Mouse (Mus musculus) neutrophil, adult 5-6 weeks (primary cell): ENCODE data around the gene Mosmo. TPM values are rescaled to one million over a fixed set of nuclear protein-coding genes. Genes with fewer than 3 reads are reported as not detected.
A peak's percentile ranks its signal among the peaks of the same experiment; 100 is the strongest.
"Not testable (repeated sequence)": the region's sequence is repeated elsewhere in the genome, so short reads cannot be mapped to it uniquely, and the experiment has no call there.

ENCODE experiments used
- ATAC-seq: fragments of 151-379, 151-347 bp; 2 replicates; pipeline ENCODE4 v1.8.0; 2017; ENCODE audit warnings: mild to moderate bottlenecking, moderate TSS enrichment; ENCODE audit not compliant: insufficient number of reproducible peaks, poor library complexity, low FRiP score, severe bottlenecking; ENCODE audit errors: extremely low read depth
- total RNA-seq: library from RNA; stranded (forward); fragments of 200-1000 nt; gene quantifications from 2 replicates; pipeline ENCODE4 v1.2.3, GENCODE M21; 2017

The Mosmo gene
- total RNA-seq, 1 experiment from 2014 or later = 21.5 TPM

GRCm38 (mm10) chr7:120695196-120695595 lies 17.8 kb downstream of the Mosmo start:
- no peak for ATAC-seq

- no peak for ATAC-seq
These were observed 18.2 kb downstream of the Mosmo start for GRCm38 (mm10) chr7:120695641-120696040.

GRCm38 (mm10) chr7:120696331-120696730 lies 18.9 kb downstream of the Mosmo start:
- no peak for ATAC-seq

GRCm38 (mm10) chr7:120699586-120699985 lies 22.2 kb downstream of the Mosmo start:
- ATAC-seq = peak; percentile 13; the same call in 1 of the 2 replicates

- no peak for ATAC-seq
These were observed 26.5 kb downstream of the Mosmo start for GRCm38 (mm10) chr7:120703888-120704287.

GRCm38 (mm10) chr7:120712071-120712470 lies 34.7 kb downstream of the Mosmo start:
- no peak for ATAC-seq

GRCm38 (mm10) chr7:120713225-120713624 lies 35.8 kb downstream of the Mosmo start:
- no peak for ATAC-seq

GRCm38 (mm10) chr7:120713951-120714350 lies 36.5 kb downstream of the Mosmo start:
- not testable (repeated sequence) for ATAC-seq

- no peak for ATAC-seq
These were observed 39.8 kb downstream of the Mosmo start for GRCm38 (mm10) chr7:120717261-120717660.

GRCm38 (mm10) chr7:120721051-120721450 lies 43.6 kb downstream of the Mosmo start:
- no peak for ATAC-seq

- no peak for ATAC-seq
These were observed 44.0 kb downstream of the Mosmo start for GRCm38 (mm10) chr7:120721456-120721855.

GRCm38 (mm10) chr7:120722063-120722462 lies 44.6 kb downstream of the Mosmo start:
- ATAC-seq = no peak

GRCm38 (mm10) chr7:120722839-120723278 lies 45.4 kb downstream of the Mosmo start:
- no peak for ATAC-seq

- ATAC-seq = peak; percentile 41; the same call in 1 of the 2 replicates
These were observed 50.2 kb downstream of the Mosmo start for GRCm38 (mm10) chr7:120727581-120727980.

- ATAC-seq = no peak
These were observed 52.2 kb downstream of the Mosmo start for GRCm38 (mm10) chr7:120729635-120730034.

GRCm38 (mm10) chr7:120732906-120733305 lies 55.5 kb downstream of the Mosmo start:
- ATAC-seq = no peak

- ATAC-seq = no peak
These were observed 61.6 kb downstream of the Mosmo start, which contains the start of gene Vwa3a for GRCm38 (mm10) chr7:120739018-120739417. Vwa3a (plus strand) TSS chr7:120739318.

- no peak for ATAC-seq
These were observed 62.2 kb downstream of the Mosmo start for GRCm38 (mm10) chr7:120739558-120740101.

GRCm38 (mm10) chr7:120743366-120744351 lies 66.2 kb downstream of the Mosmo start:
- no peak for ATAC-seq

GRCm38 (mm10) chr7:120744606-120745005 lies 67.2 kb downstream of the Mosmo start:
- ATAC-seq = no peak
